Mouse (Mus musculus) stomach, embryonic 14.5 days (tissue): ENCODE measurements around the gene Fmo3. TPM values are rescaled to one million over a fixed set of nuclear protein-coding genes. Genes with fewer than 3 reads are reported as not detected.

Experiments
- ATAC-seq: fragments of 200-750 bp; cut with Nextera tagmentation; 2 replicates; pipeline ENCODE4 v1.8.0; 2017; ENCODE audit warnings: low read depth, moderate TSS enrichment; ENCODE audit not compliant: insufficient number of reproducible peaks, insufficient read depth, low FRiP score
- H3K27ac ChIP-seq: fragments of 300-500 bp; sonication (generic); 2 replicates; pipeline ENCODE4 v1.5.1; 2014; ENCODE audit warnings: mild to moderate bottlenecking, low read length, moderate library complexity, mixed read lengths
- H3K27me3 ChIP-seq: fragments of 300-500 bp; sonication (generic); 2 replicates; pipeline ENCODE4 v1.6.1; 2014; ENCODE audit warnings: low read length, control low read depth, mixed read lengths; ENCODE audit not compliant: control insufficient read depth, insufficient read depth
- H3K36me3 ChIP-seq: fragments of 300-500 bp; sonication (generic); 2 replicates; pipeline ENCODE4 v1.6.1; 2014; ENCODE audit warnings: mild to moderate bottlenecking, control low read depth, low read length, moderate library complexity, mixed read lengths; ENCODE audit not compliant: control insufficient read depth, insufficient read depth
- H3K4me1 ChIP-seq: fragments of 300-500 bp; sonication (generic); 2 replicates; pipeline ENCODE4 v1.6.1; 2014; ENCODE audit warnings: low read length, control low read depth, mixed read lengths; ENCODE audit not compliant: control insufficient read depth, insufficient read depth
- H3K4me2 ChIP-seq: fragments of 300-500 bp; sonication (generic); replicated peaks from 2 replicates; pipeline ENCODE4 v1.6.1; 2014; ENCODE audit warnings: low read depth, low read length, control low read depth
- H3K4me3 ChIP-seq: fragments of 300-500 bp; sonication (generic); 2 replicates; pipeline ENCODE4 v1.5.1; 2014; ENCODE audit warnings: low read depth, low read length, control low read depth
- H3K9ac ChIP-seq: fragments of 300-500 bp; sonication (generic); replicated peaks from 2 replicates; pipeline ENCODE4 v1.6.1; 2014; ENCODE audit warnings: low read depth, mild to moderate bottlenecking, control low read depth, low read length, moderate library complexity, mixed read lengths
- H3K9me3 ChIP-seq: fragments of 300-500 bp; sonication (generic); 2 replicates; pipeline ENCODE4 v1.6.1; 2016; ENCODE audit warnings: low read depth, low read length, control low read depth; ENCODE audit not compliant: control insufficient read depth
- WGBS: fragments of 180-500 bp; shearing (Covaris S2); extraction: QIAGEN DNeasy Blood & Tissue Kit; methylation state at CpG from one replicate; pipeline ENCODE4 v1.1.7; 2014; 5-methylcytosine and 5-hydroxymethylcytosine counted together
- polyA plus RNA-seq: library from polyadenylated mRNA; unstranded; fragments of >200 nt; fragmentation: Nextera tagmentation; extraction: Ambion mirVana; gene quantifications from 2 replicates; pipeline ENCODE4 v1.2.1, GENCODE M21; 2014

Fmo3 gene
- polyA plus RNA-seq, 1 experiment from 2014 or later = 0.16 TPM

GRCm38 (mm10) chr1:162957422-162957821 lies 26.9 kb downstream of the Fmo3 start:
- H3K27ac ChIP-seq = no peak overlapping the region
- no peaks in the 10 kb centered on the region for H3K4me1 ChIP-seq
- no peak overlapping the region for H3K4me2 ChIP-seq
- no peak overlapping the region for H3K9ac ChIP-seq
- no peak for ATAC-seq
- 83% methylated on average over 1 of the region's 1 CpGs for WGBS
- no peaks in the 10 kb centered on the region for H3K9me3 ChIP-seq
- no peaks in the 10 kb centered on the region for H3K27me3 ChIP-seq
- H3K4me3 ChIP-seq = no peak overlapping the region
- no peaks in the 10 kb centered on the region for H3K36me3 ChIP-seq

GRCm38 (mm10) chr1:162953079-162953478 lies 31.2 kb downstream of the Fmo3 start:
- Histone ChIP-seq H3K9me3 (no peaks in the 10 kb centered on the region), H3K27ac (no peak overlapping the region), H3K36me3 (no peaks in the 10 kb centered on the region), H3K4me3 (no peak overlapping the region), H3K9ac (no peak overlapping the region), H3K27me3 (no peaks in the 10 kb centered on the region), H3K4me1 (no peaks in the 10 kb centered on the region), H3K4me2 (no peak overlapping the region)
- WGBS = 57% methylated on average over 2 of the region's 2 CpGs
- no peak for ATAC-seq

- WGBS = 89% methylated on average over 1 of the region's 1 CpGs
- Histone ChIP-seq H3K27ac (no peak overlapping the region), H3K27me3 (no peaks in the 10 kb centered on the region), H3K4me3 (no peak overlapping the region), H3K4me1 (no peaks in the 10 kb centered on the region), H3K9me3 (no peaks in the 10 kb centered on the region), H3K9ac (no peak overlapping the region), H3K36me3 (no peaks in the 10 kb centered on the region), H3K4me2 (no peak overlapping the region)
- ATAC-seq = no peak
Measured at GRCm38 (mm10) chr1:162949763-162950162, 34.6 kb downstream of the Fmo3 start.

- Histone ChIP-seq H3K4me1 (no peaks in the 10 kb centered on the region), H3K9ac (no peak overlapping the region), H3K27ac (no peak overlapping the region), H3K36me3 (no peaks in the 10 kb centered on the region), H3K9me3 (no peaks in the 10 kb centered on the region), H3K27me3 (no peaks in the 10 kb centered on the region), H3K4me3 (no peak overlapping the region), H3K4me2 (no peak overlapping the region)
- ATAC-seq = no peak
- WGBS = 89% methylated on average over 6 of the region's 6 CpGs
Measured at GRCm38 (mm10) chr1:162947934-162948333, 36.4 kb downstream of the Fmo3 start.

DNA sequence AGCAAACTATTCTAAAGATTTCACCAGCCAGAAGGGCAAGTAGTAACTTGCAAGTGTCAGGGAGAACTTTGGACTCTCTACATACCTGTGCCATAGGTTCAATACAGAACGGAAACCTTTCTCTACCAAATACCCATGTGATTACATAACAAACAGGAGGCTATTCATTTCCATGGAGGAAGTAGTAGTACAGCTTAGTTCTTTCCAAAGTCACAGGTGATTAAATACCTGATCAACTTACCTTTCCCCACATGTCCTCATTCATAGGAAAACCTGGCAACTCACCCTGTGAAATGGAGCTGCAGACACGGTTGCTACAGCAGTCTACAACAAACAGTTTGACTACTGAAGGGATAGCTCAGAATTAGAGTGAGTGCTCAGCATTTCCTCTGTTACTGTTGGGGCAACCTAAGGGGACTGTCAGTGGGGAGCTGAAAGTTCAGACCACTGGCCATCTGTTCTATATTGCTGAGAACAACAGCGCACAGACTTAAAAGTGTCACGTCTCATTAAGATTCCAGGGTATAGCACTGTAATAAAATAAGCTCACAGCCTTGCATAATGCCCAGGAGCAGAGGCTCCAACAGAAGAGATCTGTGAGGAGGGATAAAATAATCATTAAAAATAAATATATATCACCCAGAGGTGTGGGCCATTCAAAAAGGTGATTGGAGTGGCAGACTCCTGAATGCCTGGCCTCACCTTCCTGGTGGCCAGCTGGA lies 37.3 kb downstream of the Fmo3 start:
- Histone ChIP-seq H3K36me3 (no peaks in the 10 kb centered on the region), H3K27ac (no peak overlapping the region), H3K4me1 (no peaks in the 10 kb centered on the region), H3K9me3 (no peaks in the 10 kb centered on the region), H3K27me3 (no peaks in the 10 kb centered on the region), H3K9ac (no peak overlapping the region), H3K4me3 (no peak overlapping the region), H3K4me2 (no peak overlapping the region)
- WGBS = 63% methylated on average over 4 of the region's 4 CpGs
- ATAC-seq = no peak

GRCm38 (mm10) chr1:162943700-162944099 lies 40.6 kb downstream of the Fmo3 start:
- H3K4me1 ChIP-seq = no peaks in the 10 kb centered on the region
- H3K4me2 ChIP-seq = no peak overlapping the region
- no peaks in the 10 kb centered on the region for H3K27me3 ChIP-seq
- H3K27ac ChIP-seq = no peak overlapping the region
- WGBS = 62% methylated on average over 6 of the region's 6 CpGs
- H3K36me3 ChIP-seq = no peaks in the 10 kb centered on the region
- ATAC-seq = no peak
- no peak overlapping the region for H3K4me3 ChIP-seq
- H3K9ac ChIP-seq = no peak overlapping the region
- H3K9me3 ChIP-seq = no peaks in the 10 kb centered on the region

- Histone ChIP-seq H3K4me2 (no peak overlapping the region), H3K27ac (no peak overlapping the region; the same call in 1 of the 2 replicates), H3K9ac (no peak overlapping the region), H3K9me3 (no peaks in the 10 kb centered on the region), H3K27me3 (no peaks in the 10 kb centered on the region), H3K36me3 (no peaks in the 10 kb centered on the region), H3K4me1 (no peaks in the 10 kb centered on the region), H3K4me3 (no peak overlapping the region)
- ATAC-seq = peak; percentile 62; the same call in 1 of the 2 replicates
- WGBS = 78% methylated on average over 4 of the region's 4 CpGs
Measured at GRCm38 (mm10) chr1:162938696-162939351, 45.5 kb downstream of the Fmo3 start.

GRCm38 (mm10) chr1:162937970-162938695 lies 46.2 kb downstream of the Fmo3 start:
- Histone ChIP-seq H3K9me3 (no peaks in the 10 kb centered on the region), H3K4me3 (no peak overlapping the region), H3K36me3 (no peaks in the 10 kb centered on the region), H3K4me2 (no peak overlapping the region), H3K9ac (no peak overlapping the region), H3K27ac (peak overlapping the region; percentile 28; the same call in 1 of the 2 replicates), H3K4me1 (no peaks in the 10 kb centered on the region), H3K27me3 (no peaks in the 10 kb centered on the region)
- WGBS = 73% methylated on average over 5 of the region's 5 CpGs
- peak; percentile 5; the same call in 1 of the 2 replicates for ATAC-seq
